Mouse (Mus musculus) MEL (cell line): ENCODE data around the gene Pip5k1b. TPM values are rescaled to one million over a fixed set of nuclear protein-coding genes. Genes with fewer than 3 reads are reported as not detected.

Experiments
- DNase-seq: peaks from one replicate; pipeline ENCODE4 v3.0.0; 2011; ENCODE audit warnings: low read depth, low spot score
- H3K27ac ChIP-seq: 2 replicates; pipeline ENCODE4 v1.5.1; 2012; ENCODE audit warnings: low read depth, mild to moderate bottlenecking, control low read depth, low read length, moderate library complexity; ENCODE audit not compliant: control insufficient read depth
- H3K27me3 ChIP-seq, 2 experiments: fragments of 150-350 bp in 1 of 2; sonication (generic) in 1 of 2; 2 replicates each; pipeline ENCODE4 v1.6.1; 2012; ENCODE audit warnings: low read length in 2 of 2, mild to moderate bottlenecking in 2 of 2, improper control_type of control experiment in 1 of 2, moderate library complexity in 1 of 2; ENCODE audit not compliant: insufficient read depth in 2 of 2, control insufficient read depth in 1 of 2
- H3K36me3 ChIP-seq, 2 experiments: 2 replicates each; pipeline ENCODE4 v1.6.1; 2012 to 2014; ENCODE audit warnings: low read length in 2 of 2, improper control_type of control experiment in 1 of 2, inconsistent platforms in 1 of 2, mild to moderate bottlenecking in 1 of 2; ENCODE audit not compliant: insufficient read depth in 2 of 2, control insufficient read depth in 1 of 2
- H3K4me1 ChIP-seq, 2 experiments: fragments of 150-350 bp in 1 of 2; sonication (generic) in 1 of 2; 2 replicates each; pipeline ENCODE4 v1.6.1; 2012; ENCODE audit warnings: low read length in 2 of 2, improper control_type of control experiment in 1 of 2, mild to moderate bottlenecking in 1 of 2; ENCODE audit not compliant: insufficient read depth in 2 of 2, control insufficient read depth in 1 of 2
- H3K4me3 ChIP-seq, 2 experiments: fragments of 150-350 bp in 1 of 2; sonication (generic) in 1 of 2; 2 replicates each; pipeline ENCODE4 v1.5.1; 2012; ENCODE audit warnings: low read depth in 2 of 2, low read length in 2 of 2, mild to moderate bottlenecking in 2 of 2, moderate library complexity in 2 of 2, control low read depth in 1 of 2, improper control_type of control experiment in 1 of 2; ENCODE audit not compliant: control insufficient read depth in 1 of 2, insufficient read depth in 1 of 2
- H3K79me2 ChIP-seq: 2 replicates; pipeline ENCODE4 v1.6.1; 2012; ENCODE audit warnings: mild to moderate bottlenecking, low read length, moderate library complexity; ENCODE audit not compliant: control insufficient read depth, poor library complexity, insufficient read depth
- H3K9ac ChIP-seq: 2 replicates; pipeline ENCODE4 v1.6.1; 2012; ENCODE audit warnings: low read depth, mild to moderate bottlenecking, control low read depth, low read length, moderate library complexity; ENCODE audit not compliant: control insufficient read depth, poor library complexity, severe bottlenecking
- H3K9me3 ChIP-seq: fragments of 150-350 bp; sonication (generic); replicated peaks from 2 replicates; pipeline ENCODE4 v1.6.1; 2012; ENCODE audit warnings: mild to moderate bottlenecking, low read length, improper control_type of control experiment, moderate library complexity; ENCODE audit not compliant: insufficient read depth
- CHD1 ChIP-seq: IDR thresholded peaks from 2 replicates; pipeline ENCODE4 v1.6.1; 2012; ENCODE audit warnings: low read depth, mild to moderate bottlenecking, inconsistent platforms, low read length, improper control_type of control experiment
- CHD2 ChIP-seq: IDR thresholded peaks from 2 replicates; pipeline ENCODE4 v1.6.1; 2011; ENCODE audit warnings: low read length, improper control_type of control experiment
- EP300 ChIP-seq, 2 experiments: IDR thresholded peaks; 2 replicates each; pipeline ENCODE4 v1.6.1; 2011; ENCODE audit warnings: improper control_type of control experiment in 2 of 2, low read length in 2 of 2, low read depth in 1 of 2, mild to moderate bottlenecking in 1 of 2
- GABPA ChIP-seq: IDR thresholded peaks from 2 replicates; pipeline ENCODE4 v1.6.1; 2012; ENCODE audit warnings: low read depth, mild to moderate bottlenecking, inconsistent platforms, low read length, improper control_type of control experiment, moderate library complexity
- JUND ChIP-seq: IDR thresholded peaks from 2 replicates; pipeline ENCODE4 v1.6.1; 2011; ENCODE audit warnings: low read depth, mild to moderate bottlenecking, improper control_type of control experiment, low read length
- KAT2A ChIP-seq: conservative IDR thresholded peaks from 2 replicates; pipeline ENCODE4 v1.6.1; 2012; ENCODE audit warnings: low read depth, low read length, improper control_type of control experiment, inconsistent platforms
- MAZ ChIP-seq: IDR thresholded peaks from 2 replicates; pipeline ENCODE4 v1.6.1; 2012; ENCODE audit warnings: low read depth, mild to moderate bottlenecking, inconsistent platforms, low read length, improper control_type of control experiment
- MEF2A ChIP-seq: IDR thresholded peaks from 2 replicates; pipeline ENCODE4 v1.6.1; 2014; ENCODE audit warnings: low read depth, mild to moderate bottlenecking, inconsistent platforms, low read length, improper control_type of control experiment; ENCODE audit not compliant: poor library complexity, insufficient replicate concordance, severe bottlenecking; ENCODE audit errors: extremely low read depth
- MXI1 ChIP-seq: IDR thresholded peaks from 2 replicates; pipeline ENCODE4 v1.6.1; 2011; ENCODE audit warnings: mild to moderate bottlenecking, low read depth, low read length, improper control_type of control experiment
- NELFE ChIP-seq: IDR thresholded peaks from 2 replicates; pipeline ENCODE4 v1.6.1; 2011; ENCODE audit warnings: low read depth, low read length, improper control_type of control experiment
- NRF1 ChIP-seq: IDR thresholded peaks from 2 replicates; pipeline ENCODE4 v1.6.1; 2014; ENCODE audit warnings: low read depth, mild to moderate bottlenecking, inconsistent platforms, low read length, improper control_type of control experiment, moderate library complexity; ENCODE audit not compliant: poor library complexity, insufficient read depth, severe bottlenecking
- POLR2A ChIP-seq, 2 experiments: IDR thresholded peaks; 2 replicates each; pipeline ENCODE4 v1.6.1; 2011 to 2012; ENCODE audit warnings: low read length in 2 of 2, mild to moderate bottlenecking in 2 of 2, control low read depth in 1 of 2, improper control_type of control experiment in 1 of 2, low read depth in 1 of 2, moderate library complexity in 1 of 2; ENCODE audit not compliant: control insufficient read depth in 1 of 2, insufficient read depth in 1 of 2, poor library complexity in 1 of 2
- POLR2AphosphoS2 ChIP-seq: IDR thresholded peaks from 2 replicates; pipeline ENCODE4 v1.6.1; 2011; ENCODE audit warnings: low read length, improper control_type of control experiment
- SIN3A ChIP-seq: IDR thresholded peaks from 2 replicates; pipeline ENCODE4 v1.6.1; 2012; ENCODE audit warnings: low read length, improper control_type of control experiment, inconsistent platforms
- SMC3 ChIP-seq: IDR thresholded peaks from 2 replicates; pipeline ENCODE4 v1.6.1; 2011; ENCODE audit warnings: low read depth, low read length, improper control_type of control experiment
- TAL1 ChIP-seq: IDR thresholded peaks from 2 replicates; pipeline ENCODE4 v1.6.1; 2012; ENCODE audit warnings: mild to moderate bottlenecking, inconsistent platforms, low read length, moderate library complexity, mixed read lengths
- TBP ChIP-seq: IDR thresholded peaks from 2 replicates; pipeline ENCODE4 v1.8.0; 2011; ENCODE audit warnings: low read depth, low read length, improper control_type of control experiment
- TCF12 ChIP-seq: IDR thresholded peaks from 2 replicates; pipeline ENCODE4 v1.6.1; 2014; ENCODE audit warnings: low read depth, mild to moderate bottlenecking, inconsistent platforms, low read length, improper control_type of control experiment, moderate library complexity
- UBTF ChIP-seq: IDR thresholded peaks from 2 replicates; pipeline ENCODE4 v1.6.1; 2012; ENCODE audit warnings: low read depth, mild to moderate bottlenecking, inconsistent platforms, low read length, improper control_type of control experiment, moderate library complexity, borderline replicate concordance; ENCODE audit not compliant: insufficient read depth
- ZC3H11A ChIP-seq: IDR thresholded peaks from 2 replicates; pipeline ENCODE4 v1.6.1; 2012; ENCODE audit warnings: low read depth, mild to moderate bottlenecking, inconsistent platforms, low read length, improper control_type of control experiment
- ZKSCAN1 ChIP-seq: IDR thresholded peaks from 2 replicates; pipeline ENCODE4 v1.6.1; 2012; ENCODE audit warnings: low read depth, mild to moderate bottlenecking, inconsistent platforms, low read length, improper control_type of control experiment, moderate library complexity
- ZMIZ1 ChIP-seq: IDR thresholded peaks from 2 replicates; pipeline ENCODE4 v1.6.1; 2012; ENCODE audit warnings: low read depth, mild to moderate bottlenecking, inconsistent platforms, low read length, improper control_type of control experiment, moderate library complexity
- ZNF384 ChIP-seq: IDR thresholded peaks from 2 replicates; pipeline ENCODE4 v1.6.1; 2012; ENCODE audit warnings: low read depth, mild to moderate bottlenecking, inconsistent platforms, low read length, improper control_type of control experiment
- polyA plus RNA-seq, 2 experiments: library from polyadenylated mRNA; stranded (reverse) in 1 of 2; unstranded in 1 of 2; fragments of >175 nt in 1 of 2; fragments of >200 nt in 1 of 2; gene quantifications; 2 replicates each; pipeline versions ENCODE4 v1.2.1 to v1.2.4; 2012; ENCODE audit warnings: low replicate concordance in 2 of 2, low read depth in 1 of 2; ENCODE audit not compliant: insufficient read length in 2 of 2, insufficient read depth in 1 of 2, missing spikeins in 1 of 2
- total RNA-seq: library from RNA; depleted of rRNA; stranded (reverse); fragments of 300-350 nt; gene quantifications from 2 replicates; pipeline ENCODE4 v1.2.3, GENCODE M21; 2012

Pip5k1b gene
- total and polyA plus RNA-seq, 3 experiments = 3.4 to 10.0 TPM; not detected in 1

DNA sequence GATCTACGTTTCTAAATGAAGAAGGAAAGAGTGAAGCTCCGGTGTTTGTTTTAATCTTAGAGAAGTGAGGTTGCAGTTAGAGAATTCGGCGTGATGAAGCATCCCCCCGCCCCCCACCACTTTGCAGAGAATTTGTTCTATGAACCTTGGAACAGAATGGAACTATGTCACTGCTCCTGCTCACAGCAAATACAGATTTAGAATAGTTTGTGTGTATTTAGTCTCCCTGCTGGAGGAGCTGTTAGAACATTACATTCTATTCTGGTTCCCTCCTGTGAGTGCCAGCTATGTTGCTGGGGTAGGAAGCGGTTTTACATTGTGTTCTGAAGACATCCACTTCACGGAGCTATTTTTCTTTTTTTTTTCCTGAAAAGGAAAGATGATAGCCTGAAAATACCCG is 28.3 kb upstream of the Pip5k1b start:
- Histone ChIP-seq H3K9ac (no peak overlapping the region), H3K9me3 (no peaks in the 10 kb centered on the region), H3K27me3 (peaks cover 7 to 10% of the 10 kb centered on the region in 2 experiments), H3K27ac (no peak overlapping the region), H3K79me2 (no peaks in the 10 kb centered on the region), H3K4me1 (no peaks in the 10 kb centered on the region), H3K36me3 (no peaks in the 10 kb centered on the region), H3K4me3 (no peak overlapping the region)
- TF ChIP-seq MXI1 (no peak), MEF2A (no peak), KAT2A (no peak), CHD1 (no peak), TAL1 (no peak), CHD2 (no peak), ZNF384 (no peak), SMC3 (no peak), TCF12 (no peak), GABPA (no peak), TBP (no peak), ZC3H11A (no peak), NRF1 (no peak)
- no peak for DNase-seq

DNA sequence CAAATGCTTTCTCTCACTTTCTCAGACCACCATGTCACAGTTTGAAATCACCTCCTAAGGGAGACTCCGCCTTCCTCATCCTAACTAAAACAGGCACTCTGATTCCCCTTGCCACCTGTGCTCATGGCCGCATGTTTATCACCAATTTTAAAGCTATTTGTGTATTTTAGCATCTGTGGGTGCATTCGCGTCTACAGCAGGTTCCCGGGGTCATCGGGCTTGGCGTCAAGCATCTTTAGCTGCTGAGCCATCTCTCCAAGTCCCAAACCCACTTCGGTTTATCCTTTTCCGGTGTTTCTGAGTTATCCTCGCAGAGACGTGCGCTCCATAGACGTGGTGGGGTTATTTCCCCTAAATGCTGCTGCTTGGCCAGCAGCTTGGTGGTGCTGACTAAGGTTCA is 20.5 kb upstream of the Pip5k1b start:
- H3K4me1 ChIP-seq = no peaks in the 10 kb centered on the region
- H3K4me3 ChIP-seq = no peak overlapping the region
- H3K79me2 ChIP-seq = no peaks in the 10 kb centered on the region
- H3K27me3 ChIP-seq = peaks cover 0 to 1% of the 10 kb centered on the region in 2 experiments; a peak in 1 of 4 replicates
- TF ChIP-seq POLR2A (IDR thresholded peaks at IDR 0.05; ENCODE audit: control insufficient read depth in 1 of 2, insufficient read depth in 1 of 2, low read depth in 1 of 2, low read length in 2 of 2, poor library complexity in 1 of 2) = no peak
- TF ChIP-seq MEF2A = no peak
- no peak for TF ChIP-seq JUND
- no peak for TF ChIP-seq POLR2AphosphoS2
- no peak for TF ChIP-seq KAT2A
- no peaks in the 10 kb centered on the region for H3K36me3 ChIP-seq
- H3K9me3 ChIP-seq = no peaks in the 10 kb centered on the region
- no peak for DNase-seq
- H3K27ac ChIP-seq = no peak overlapping the region
- H3K9ac ChIP-seq = no peak overlapping the region

GRCm38 (mm10) chr19:24571756-24572181 is 16.1 kb upstream of the Pip5k1b start:
- Histone ChIP-seq H3K4me1 (no peaks in the 10 kb centered on the region), H3K4me3 (no peak overlapping the region), H3K9me3 (no peaks in the 10 kb centered on the region), H3K27ac (no peak overlapping the region), H3K36me3 (no peaks in the 10 kb centered on the region), H3K27me3 (no peaks in the 10 kb centered on the region), H3K79me2 (no peaks in the 10 kb centered on the region), H3K9ac (no peak overlapping the region)
- TF ChIP-seq POLR2AphosphoS2 (no peak), ZKSCAN1 (no peak), SMC3 (no peak), TAL1 (no peak), ZMIZ1 (no peak), UBTF (no peak), GABPA (no peak), MAZ (no peak), NELFE (no peak), EP300 (IDR thresholded peaks at IDR 0.05; ENCODE audit: low read depth in 1 of 2, low read length in 2 of 2) (no peak), SIN3A (no peak), NRF1 (no peak)
- DNase-seq = no peak
